Mouse (Mus musculus) stomach, postnatal 0 days (tissue): Measurements from ENCODE around the gene Plcd3. TPM values are rescaled to one million over a fixed set of nuclear protein-coding genes. Genes with fewer than 3 reads are reported as not detected.

Source experiments
- ATAC-seq: fragments of 200-750 bp; cut with Nextera tagmentation; 2 replicates; pipeline ENCODE4 v1.8.0; 2017; ENCODE audit not compliant: low FRiP score, low TSS enrichment
- DNase-seq: peaks from one replicate; pipeline ENCODE4 v3.0.0-alpha.2; 2016; ENCODE audit warnings: low spot score
- H3K27ac ChIP-seq: fragments of 300-500 bp; sonication (generic); replicated peaks from 2 replicates; pipeline ENCODE4 v1.5.1; 2014; ENCODE audit warnings: mild to moderate bottlenecking, control low read depth
- H3K27me3 ChIP-seq: fragments of 300-500 bp; sonication (generic); 2 replicates; pipeline ENCODE4 v1.6.1; 2014; ENCODE audit warnings: low read length; ENCODE audit not compliant: control insufficient read depth, insufficient read depth
- H3K36me3 ChIP-seq: fragments of 300-500 bp; sonication (generic); 2 replicates; pipeline ENCODE4 v1.6.1; 2014; ENCODE audit warnings: low read length, mixed read lengths; ENCODE audit not compliant: control insufficient read depth, insufficient read depth
- H3K4me1 ChIP-seq: fragments of 300-500 bp; sonication (generic); replicated peaks from 2 replicates; pipeline ENCODE4 v1.6.1; 2014; ENCODE audit warnings: antibody characterized with exemption; ENCODE audit not compliant: control insufficient read depth, insufficient read depth
- H3K4me2 ChIP-seq: fragments of 300-500 bp; sonication (generic); replicated peaks from 2 replicates; pipeline ENCODE4 v1.6.1; 2014; ENCODE audit warnings: low read depth, mild to moderate bottlenecking, control low read depth, moderate library complexity
- H3K4me3 ChIP-seq: fragments of 300-500 bp; sonication (generic); 2 replicates; pipeline ENCODE4 v1.5.1; 2014; ENCODE audit warnings: low read depth, low read length, control low read depth
- H3K9ac ChIP-seq: fragments of 300-500 bp; sonication (generic); 2 replicates; pipeline ENCODE4 v1.6.1; 2014; ENCODE audit warnings: mild to moderate bottlenecking, low read length, control low read depth, mixed read lengths
- H3K9me3 ChIP-seq: fragments of 300-500 bp; sonication (generic); 2 replicates; pipeline ENCODE4 v1.6.1; 2016; ENCODE audit warnings: low read length; ENCODE audit not compliant: control insufficient read depth
- CTCF ChIP-seq: IDR thresholded peaks from 2 replicates; pipeline ENCODE4 v1.5.1; 2016; ENCODE audit warnings: antibody characterized with exemption, low read depth, mild to moderate bottlenecking, moderate library complexity
- EP300 ChIP-seq: optimal IDR thresholded peaks from 2 replicates; pipeline ENCODE3; 2016; ENCODE audit warnings: antibody characterized with exemption
- WGBS: fragments of 180-500 bp; shearing (Covaris S2); extraction: QIAGEN DNeasy Blood & Tissue Kit; methylation state at CpG from one replicate; pipeline ENCODE4 v1.1.7; 2014; 5-methylcytosine and 5-hydroxymethylcytosine counted together
- polyA plus RNA-seq: library from polyadenylated mRNA; unstranded; fragments of >200 nt; fragmentation: Nextera tagmentation; extraction: Ambion mirVana; gene quantifications from 2 replicates; pipeline ENCODE4 v1.2.1, GENCODE M21; 2015

Plcd3 gene
- polyA plus RNA-seq, 1 experiment from 2014 or later, result 4.2 TPM

DNA sequence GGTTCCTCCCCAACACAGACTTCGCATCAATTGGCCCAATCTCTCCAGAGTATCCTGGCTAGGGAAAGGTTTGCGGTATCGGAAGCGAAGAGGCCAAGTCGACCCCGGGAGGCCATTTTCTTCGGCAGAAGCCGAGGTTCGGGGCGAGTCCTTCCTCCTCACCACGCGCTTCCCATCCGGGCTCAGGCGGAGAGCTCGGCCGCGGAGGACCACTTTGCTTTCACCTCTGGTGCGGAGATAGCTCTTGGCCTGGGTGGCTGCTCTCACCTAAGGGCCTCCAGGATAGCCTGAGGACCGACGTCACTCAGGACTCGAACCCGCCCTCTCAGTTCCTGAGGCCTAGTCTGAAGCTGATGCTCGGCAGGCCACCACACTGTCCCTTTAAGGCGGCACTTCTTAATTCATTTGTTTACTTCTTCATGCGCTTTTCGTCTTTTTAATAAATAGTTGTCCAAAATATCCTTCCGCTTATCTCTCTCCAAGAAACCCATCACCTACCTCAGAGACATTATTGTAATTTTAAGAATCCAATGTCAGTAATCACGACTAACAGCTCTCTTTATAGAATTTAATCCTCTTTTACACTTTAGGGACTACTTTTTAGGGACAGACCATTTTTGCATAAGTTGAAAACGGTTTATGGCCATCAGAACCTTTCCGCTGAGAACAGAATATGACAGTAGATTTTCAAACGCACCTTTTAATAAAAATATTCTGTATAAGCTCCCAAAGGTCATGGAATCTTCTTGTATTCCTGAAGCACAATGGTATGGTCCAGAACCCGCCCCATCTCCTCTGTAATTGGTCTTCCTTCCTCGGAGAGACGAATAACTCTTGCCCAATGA lies 13.9 kb upstream of the Plcd3 start:
- Histone ChIP-seq H3K4me2 (peak overlapping the region; percentile 66), H3K36me3 (no peaks in the 10 kb centered on the region), H3K9ac (peak overlapping the region; percentile 80), H3K4me3 (peak overlapping the region; percentile 53), H3K27ac (peak overlapping the region; percentile 94), H3K27me3 (no peaks in the 10 kb centered on the region), H3K9me3 (no peaks in the 10 kb centered on the region), H3K4me1 (peaks cover 21% of the 10 kb centered on the region)
- DNase-seq (peak; percentile 82), ATAC-seq (peak; percentile 69)
- TF ChIP-seq EP300, result peak; percentile 95
- TF ChIP-seq CTCF, result no peak
- under 1% methylated on average over 34 of the region's 34 CpGs for WGBS

DNA sequence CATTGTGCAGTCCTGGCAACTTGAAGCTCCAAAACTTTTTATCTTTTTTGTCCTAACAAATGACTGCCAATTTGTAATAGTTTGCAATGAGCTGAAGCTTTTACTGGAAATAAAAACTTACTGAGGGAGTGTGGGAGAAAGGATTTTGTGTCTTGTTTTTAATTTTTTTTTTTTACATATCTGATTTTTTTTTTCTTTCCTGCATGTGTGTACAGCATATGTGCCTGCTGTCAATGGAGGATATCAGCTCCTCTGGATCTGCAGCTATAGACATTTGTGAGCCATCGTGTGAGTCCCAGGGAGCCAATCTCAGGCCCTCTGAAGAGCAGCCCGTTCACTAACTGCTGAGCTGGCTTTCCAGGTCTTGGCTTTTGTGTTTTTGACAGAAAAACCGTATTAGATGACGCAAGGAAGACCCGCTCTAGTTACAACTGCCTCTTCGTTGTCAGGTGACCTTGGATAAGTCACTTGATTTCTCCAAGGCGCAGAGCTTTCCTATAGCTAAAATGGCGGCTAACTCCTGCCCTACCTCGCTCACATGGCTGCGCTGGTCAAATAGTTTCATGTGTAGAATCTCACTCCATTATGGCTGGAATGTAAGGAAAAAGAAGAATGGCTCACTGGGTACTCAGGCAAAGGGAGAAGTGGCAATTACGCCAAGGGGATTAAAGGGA lies 12.9 kb upstream of the Plcd3 start:
- Histone ChIP-seq H3K27me3 (no peaks in the 10 kb centered on the region), H3K36me3 (no peaks in the 10 kb centered on the region), H3K9me3 (no peaks in the 10 kb centered on the region), H3K4me1 (peaks cover 21% of the 10 kb centered on the region), H3K4me3 (peak overlapping the region; percentile 53), H3K9ac (peak overlapping the region; percentile 80), H3K27ac (peak overlapping the region; percentile 94), H3K4me2 (peak overlapping the region; percentile 66)
- ATAC-seq (no peak), DNase-seq (no peak)
- TF ChIP-seq EP300 (no peak), CTCF (no peak)
- WGBS, result 86% methylated on average over 11 of the region's 11 CpGs

DNA sequence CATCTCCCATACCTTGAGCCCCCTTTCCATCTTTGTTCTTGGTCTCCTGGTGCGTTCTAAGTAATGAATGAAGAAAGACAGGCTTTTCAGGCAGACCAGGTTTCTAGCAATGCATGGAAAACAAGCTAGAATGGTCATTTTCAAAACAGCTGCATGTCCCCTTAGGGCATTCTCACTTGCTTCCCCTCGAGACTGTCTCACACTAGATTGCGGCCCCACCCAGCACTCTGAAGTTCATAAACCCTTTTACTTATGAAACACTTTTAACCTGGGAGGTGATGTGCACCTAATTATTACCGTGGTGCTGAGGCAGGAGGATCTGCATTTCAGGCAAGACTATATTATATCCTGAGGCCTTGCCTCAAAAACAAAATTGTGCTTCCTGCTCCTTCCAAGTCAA lies 12.3 kb upstream of the Plcd3 start:
- H3K9ac ChIP-seq, result no peak overlapping the region
- no peak for TF ChIP-seq CTCF
- TF ChIP-seq EP300, result no peak
- ATAC-seq, result no peak
- no peak overlapping the region for H3K4me3 ChIP-seq
- 66% methylated on average over 4 of the region's 4 CpGs for WGBS
- H3K36me3 ChIP-seq, result no peaks in the 10 kb centered on the region
- H3K4me2 ChIP-seq, result no peak overlapping the region
- no peaks in the 10 kb centered on the region for H3K27me3 ChIP-seq
- H3K27ac ChIP-seq, result peak overlapping the region; percentile 91; the same call in 1 of the 2 replicates
- no peaks in the 10 kb centered on the region for H3K9me3 ChIP-seq
- H3K4me1 ChIP-seq, result peaks cover 21% of the 10 kb centered on the region
- DNase-seq, result no peak

DNA sequence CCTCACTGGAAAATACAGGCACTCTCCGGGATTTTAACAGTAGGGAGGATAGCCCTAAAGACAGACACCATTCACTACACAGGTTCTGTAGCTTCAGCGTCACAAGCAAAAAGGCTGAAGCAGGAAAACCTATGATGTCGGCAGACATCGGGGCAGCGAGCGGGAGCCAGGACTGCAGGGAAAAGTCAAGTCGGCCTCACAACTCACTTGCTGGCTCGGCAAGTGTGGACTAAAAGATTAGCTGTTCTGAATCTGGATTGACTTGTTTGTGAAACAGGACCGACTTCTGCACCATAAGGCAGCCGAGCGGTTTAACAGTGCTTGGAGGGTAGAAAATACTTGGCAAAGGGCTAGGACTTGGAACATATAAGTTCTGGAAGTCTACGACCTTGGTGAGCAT lies 11.5 kb upstream of the Plcd3 start:
- Histone ChIP-seq H3K27ac (peak overlapping the region; percentile 91), H3K27me3 (no peaks in the 10 kb centered on the region), H3K4me2 (0 out of 2 replicates have a peak overlapping the region, but pooled peaks have one; percentile 70), H3K36me3 (no peaks in the 10 kb centered on the region), H3K9me3 (no peaks in the 10 kb centered on the region), H3K9ac (peak overlapping the region; percentile 69; the same call in 1 of the 2 replicates), H3K4me1 (peaks cover 18% of the 10 kb centered on the region), H3K4me3 (no peak overlapping the region)
- TF ChIP-seq EP300, result no peak
- TF ChIP-seq CTCF, result no peak
- DNase-seq (peak; percentile 25), ATAC-seq (no peak)
- 31% methylated on average over 12 of the region's 12 CpGs for WGBS

DNA sequence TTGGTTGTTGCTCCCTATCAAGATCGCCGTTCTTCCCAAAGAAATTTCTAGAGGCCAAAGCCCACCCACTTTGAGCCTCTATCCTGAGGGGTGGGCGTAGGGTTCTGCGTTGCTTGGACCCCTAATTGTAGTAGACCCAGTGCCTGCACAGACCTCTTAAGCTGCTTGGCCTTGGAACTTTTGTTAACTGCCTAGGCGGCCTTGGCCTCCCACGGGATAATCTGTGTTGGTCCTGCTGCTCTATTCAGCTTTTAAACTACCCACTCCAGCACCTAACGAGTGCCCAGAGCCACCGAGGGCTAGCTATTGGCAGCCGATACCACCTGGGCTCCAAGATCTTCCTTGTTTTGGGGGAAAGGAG lies 11.1 kb upstream of the Plcd3 start:
- Histone ChIP-seq H3K4me2 (peak overlapping the region; percentile 70), H3K9me3 (no peaks in the 10 kb centered on the region), H3K36me3 (no peaks in the 10 kb centered on the region), H3K4me1 (peaks cover 18% of the 10 kb centered on the region), H3K27ac (peak overlapping the region; percentile 91), H3K4me3 (peak overlapping the region; percentile 36), H3K27me3 (no peaks in the 10 kb centered on the region), H3K9ac (peak overlapping the region; percentile 69)
- no peak for TF ChIP-seq EP300
- no peak for TF ChIP-seq CTCF
- ATAC-seq (no peak), DNase-seq (no peak)
- WGBS, result 25% methylated on average over 9 of the region's 9 CpGs
